Mouse (Mus musculus): ENCODE data around the gene Siae.
A peak's percentile ranks its signal among the peaks of the same experiment; 100 is the strongest.

DNA sequence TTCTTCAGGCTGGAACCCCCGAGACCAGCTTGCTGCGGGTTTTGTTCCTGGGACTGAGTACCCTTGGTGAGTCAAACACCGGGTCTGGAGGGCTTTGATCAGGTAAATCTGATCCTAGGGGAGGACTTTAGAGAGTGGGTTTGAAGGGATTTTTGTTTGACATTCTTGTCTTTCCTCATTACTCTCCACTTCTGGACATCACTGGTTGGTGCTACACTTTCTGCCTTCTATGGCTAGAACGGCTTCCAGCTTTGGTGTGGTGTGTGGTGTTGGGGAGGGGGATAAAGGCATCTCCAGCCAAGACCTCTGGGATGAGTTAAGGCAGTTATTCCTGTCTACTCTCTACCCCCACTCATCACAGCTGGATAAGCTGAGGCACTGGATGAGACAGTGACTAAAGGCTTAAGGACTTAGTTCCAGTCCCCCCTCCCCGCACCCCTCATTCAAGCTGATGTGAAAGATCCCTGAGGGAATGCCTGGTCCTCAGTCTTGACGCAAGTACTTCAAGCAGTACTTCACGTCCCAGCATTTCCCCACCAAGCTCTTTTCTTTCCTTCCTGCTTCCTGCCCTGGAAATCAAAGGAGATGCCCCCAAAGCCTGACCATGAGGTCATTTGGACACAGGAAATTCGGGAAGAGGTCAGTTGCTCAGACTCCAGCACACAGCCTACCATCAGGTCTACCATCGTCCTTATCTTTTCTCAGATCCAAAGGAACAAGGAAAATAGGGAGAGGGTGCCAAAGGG lies 27.1 kb upstream of the Siae start:
- peak; percentile 96 for TF ChIP-seq EP300 (IDR thresholded peaks at IDR 0.05)
- TF ChIP-seq CTCF (IDR thresholded peaks at IDR 0.05), result no peak
